Mouse (Mus musculus) hindlimb bud, embryonic 11.5 days (tissue): ENCODE results near the gene Olfr119.
"Not testable (repeated sequence)": the region's sequence is repeated elsewhere in the genome, so short reads cannot be mapped to it uniquely, and the experiment has no call there.

ENCODE experiments used
- DNase-seq: peaks from one replicate; pipeline ENCODE4 v3.0.0-alpha.2; 2012; ENCODE audit warnings: low read depth, low spot score; ENCODE audit errors: extremely low spot score

Olfr119 gene

DNA sequence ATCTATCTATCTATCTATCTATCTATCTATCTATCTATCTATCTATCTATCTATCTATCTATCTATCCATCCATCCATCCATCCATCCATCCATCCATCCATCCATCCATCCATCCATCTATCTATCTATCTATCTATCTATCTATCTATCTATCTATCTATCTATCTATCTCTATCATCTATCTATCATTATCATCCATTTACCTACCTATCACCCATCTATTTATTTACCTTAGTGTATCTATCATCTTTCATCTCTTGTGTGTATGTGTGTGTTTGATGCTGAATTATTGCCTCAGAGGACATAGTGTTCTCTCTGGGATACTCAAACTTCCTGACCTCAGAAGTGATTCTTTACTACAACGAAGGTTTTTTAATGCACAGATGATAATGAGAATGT lies at the start of gene Olfr119:
Gene Olfr119 (plus strand): TSS at position 301 of the 400 bp plus-strand sequence.
- not testable (repeated sequence) for DNase-seq

DNA sequence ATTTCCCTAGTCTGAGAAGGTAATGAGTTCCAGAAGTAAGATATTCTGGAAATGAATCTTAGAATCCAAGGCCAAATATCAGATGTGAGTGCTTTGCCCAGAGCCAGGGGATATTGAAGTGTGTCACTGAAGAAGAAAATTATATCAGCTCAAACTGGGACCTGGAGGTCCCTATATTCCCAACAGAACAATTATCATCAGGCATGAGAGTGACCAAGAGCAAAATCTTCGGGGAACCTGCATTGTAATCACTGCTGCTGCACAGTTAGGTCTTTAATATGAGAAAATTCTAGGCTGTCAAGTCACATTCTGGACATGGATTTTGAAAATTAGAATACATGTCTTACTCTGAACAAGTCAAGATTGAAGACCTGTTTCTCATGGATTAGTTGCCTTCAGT lies 32.7 kb upstream of the Olfr119 start, which contains the start of gene Olfr117:
Gene Olfr117 (minus strand): TSS at position 101 of the 400 bp plus-strand sequence.
- no peak for DNase-seq

DNA sequence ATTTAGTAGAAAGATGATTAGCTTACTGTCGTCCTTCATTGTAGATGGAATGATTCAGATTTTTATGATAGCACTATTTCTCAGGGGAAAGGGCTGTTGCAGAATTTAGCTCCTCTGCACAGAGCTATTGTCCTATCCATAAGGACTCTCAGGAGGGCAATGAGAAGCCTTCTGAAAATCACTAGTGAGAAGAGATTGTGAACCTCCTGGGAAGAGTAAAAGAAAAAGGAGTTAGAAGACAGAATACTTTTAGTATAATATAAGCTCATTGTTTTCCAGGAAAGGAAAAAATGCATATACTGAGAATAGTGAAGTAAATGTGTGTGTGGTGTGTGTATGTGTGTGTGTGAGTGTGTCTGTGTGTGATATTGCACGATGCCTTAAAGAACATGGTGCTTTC lies 29.7 kb upstream of the Olfr119 start, which contains the start of gene Olfr118:
Gene Olfr118 (plus strand): TSS at position 301 of the 400 bp plus-strand sequence.
- no peak for DNase-seq

DNA sequence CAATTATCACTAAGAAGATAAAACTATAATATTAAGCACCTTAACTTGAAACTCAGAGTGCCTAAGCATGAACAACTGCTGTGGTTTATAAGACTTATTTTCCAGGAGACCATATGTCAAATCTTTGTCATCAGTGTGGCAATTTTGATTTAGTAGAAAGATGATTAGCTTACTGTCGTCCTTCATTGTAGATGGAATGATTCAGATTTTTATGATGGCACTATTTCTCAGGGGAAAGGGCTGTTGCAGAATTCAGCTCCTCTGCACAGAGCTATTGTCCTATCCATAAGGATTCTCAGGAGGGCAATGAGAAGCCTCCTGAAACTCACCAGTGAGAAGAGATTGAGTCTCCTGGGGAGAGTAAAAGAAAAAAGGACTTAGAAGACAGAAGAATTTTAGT lies 25.1 kb downstream of the Olfr119 start, which contains the start of gene Olfr120:
Gene Olfr120 (plus strand): TSS at position 301 of the 400 bp plus-strand sequence.
- DNase-seq, result no peak

DNA sequence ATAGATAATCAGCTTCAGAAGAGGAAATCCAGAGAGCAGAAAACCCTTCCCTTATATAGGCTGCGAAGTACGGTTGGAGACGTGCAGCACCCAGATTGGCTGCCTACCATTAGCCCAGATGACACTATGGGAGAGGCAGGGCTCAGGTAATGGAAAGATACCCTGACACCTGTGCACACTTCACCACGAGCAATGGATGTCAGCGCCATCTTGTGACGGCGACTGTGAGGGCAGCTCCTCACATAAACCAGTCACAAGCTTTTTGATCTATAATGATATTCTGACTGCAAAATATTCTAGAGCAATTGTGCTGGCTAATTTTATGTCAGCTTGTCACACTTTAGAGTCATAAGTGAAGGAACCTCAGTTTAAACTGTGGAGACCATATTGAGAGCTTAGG lies 41.7 kb downstream of the Olfr119 start:
- DNase-seq, result no peak
